Mouse (Mus musculus): ENCODE measurements around the gene Gm49450.

- TF ChIP-seq CTCF (IDR thresholded peaks at IDR 0.05; ENCODE audit: extremely low read depth, insufficient read length, insufficient replicate concordance, low read depth, low read length) (no peak), POLR2A (IDR thresholded peaks at IDR 0.05; ENCODE audit: low read depth, low read length) (no peak)
Observed at GRCm38 (mm10) chr15:98980012-98980614, 26.8 kb upstream of the Gm49450 start.

Measured in small intestine, adult 2 months (tissue).